Mouse (Mus musculus) erythroblast, embryonic 14.5 days (primary cell): Measurements from ENCODE around the gene Fam174b.

Experiments
- GATA1 ChIP-seq: IDR thresholded peaks from 2 replicates; pipeline ENCODE4 v1.6.1; 2012; ENCODE audit warnings: low read length, inconsistent platforms, mixed read lengths
- TAL1 ChIP-seq: IDR thresholded peaks from 3 replicates; pipeline ENCODE4 v1.6.1; 2012; ENCODE audit warnings: low read length, inconsistent platforms, mixed read lengths

- TF ChIP-seq GATA1 (no peak), TAL1 (no peak)
Observed at GRCm38 (mm10) chr7:73740111-73741035, at the start of gene Fam174b.
